Mouse (Mus musculus) CH12.LX (cell line): Measurements from ENCODE around the gene Mamstr.

Experiments
- BHLHE40 ChIP-seq: IDR thresholded peaks from 2 replicates; pipeline ENCODE4 v1.6.1; 2011; ENCODE audit warnings: mild to moderate bottlenecking, low read depth, low read length, improper control_type of control experiment
- CTCF ChIP-seq, 2 experiments: IDR thresholded peaks in 1 of 2; conservative IDR thresholded peaks in 1 of 2; 2 replicates each; pipeline ENCODE4 v1.5.1; 2011 to 2012; ENCODE audit warnings: low read depth in 2 of 2, low read length in 2 of 2, improper control_type of control experiment in 1 of 2, inconsistent platforms in 1 of 2, mild to moderate bottlenecking in 1 of 2, moderate library complexity in 1 of 2
- EP300 ChIP-seq: IDR thresholded peaks from 2 replicates; pipeline ENCODE4 v1.6.1; 2011; ENCODE audit warnings: low read length, improper control_type of control experiment
- ETS1 ChIP-seq: conservative IDR thresholded peaks from 2 replicates; pipeline ENCODE4 v1.6.1; 2012; ENCODE audit warnings: low read depth, mild to moderate bottlenecking, inconsistent platforms, low read length, improper control_type of control experiment, moderate library complexity
- NELFE ChIP-seq: IDR thresholded peaks from 2 replicates; pipeline ENCODE4 v1.6.1; 2011; ENCODE audit warnings: low read depth, low read length, improper control_type of control experiment
- TBP ChIP-seq: conservative IDR thresholded peaks from 2 replicates; pipeline ENCODE4 v1.6.1; 2011; ENCODE audit warnings: low read depth, low read length, improper control_type of control experiment
- UBTF ChIP-seq: IDR thresholded peaks from 2 replicates; pipeline ENCODE4 v1.6.1; 2012; ENCODE audit warnings: low read depth, mild to moderate bottlenecking, inconsistent platforms, low read length, improper control_type of control experiment, moderate library complexity
- USF2 ChIP-seq: conservative IDR thresholded peaks from 2 replicates; pipeline ENCODE4 v1.6.1; 2011; ENCODE audit warnings: low read depth, low read length, improper control_type of control experiment

- no peak for TF ChIP-seq USF2
- TF ChIP-seq CTCF (conservative IDR thresholded peaks at IDR 0.05 in 1 of 2, IDR thresholded peaks at IDR 0.05 in 1 of 2; ENCODE audit: low read depth in 2 of 2, low read length in 2 of 2), result no peak
- no peak for TF ChIP-seq ETS1
- no peak for TF ChIP-seq TBP
- TF ChIP-seq EP300, result no peak
- no peak for TF ChIP-seq NELFE
- no peak for TF ChIP-seq BHLHE40
- TF ChIP-seq UBTF, result no peak
Observed at GRCm38 (mm10) chr7:45678513-45678912, 38.7 kb downstream of the Mamstr start.
